Mouse (Mus musculus) ovary, postnatal 36 days (tissue): ENCODE data around the gene Kctd12b.
A peak's percentile ranks its signal among the peaks of the same experiment; 100 is the strongest.
"Not testable (repeated sequence)": the region's sequence is repeated elsewhere in the genome, so short reads cannot be mapped to it uniquely, and the experiment has no call there.

Source experiments
- DNase-seq: peaks from one replicate; pipeline ENCODE4 v3.0.0; 2022; ENCODE audit warnings: low spot score, mixed read lengths

Kctd12b gene

GRCm38 (mm10) chrX:153695782-153696395 lies at the start of gene Kctd12b:
TSS of gene Kctd12b (minus strand) at chrX:153696391.
- peak; percentile 8 for DNase-seq

DNA sequence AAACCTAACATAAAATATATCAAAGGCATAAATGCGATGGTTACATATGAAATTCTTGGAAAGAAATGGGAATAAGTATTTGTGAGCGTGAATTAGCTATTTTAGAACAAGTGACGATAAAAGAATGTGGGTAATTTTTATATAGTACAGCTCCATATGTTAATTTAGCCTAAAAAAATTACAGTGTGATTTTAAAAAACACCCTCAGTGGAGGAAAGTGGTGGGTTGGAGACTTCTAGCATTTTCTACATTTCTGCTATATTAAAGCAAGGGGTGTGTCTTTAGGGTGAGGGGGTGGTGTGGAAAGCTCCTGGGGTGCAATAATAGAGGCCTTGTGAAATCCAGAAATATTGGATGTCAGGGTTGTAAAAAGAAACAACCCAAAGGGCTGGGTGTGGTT lies 46.3 kb upstream of the Kctd12b start:
- DNase-seq: no peak

DNA sequence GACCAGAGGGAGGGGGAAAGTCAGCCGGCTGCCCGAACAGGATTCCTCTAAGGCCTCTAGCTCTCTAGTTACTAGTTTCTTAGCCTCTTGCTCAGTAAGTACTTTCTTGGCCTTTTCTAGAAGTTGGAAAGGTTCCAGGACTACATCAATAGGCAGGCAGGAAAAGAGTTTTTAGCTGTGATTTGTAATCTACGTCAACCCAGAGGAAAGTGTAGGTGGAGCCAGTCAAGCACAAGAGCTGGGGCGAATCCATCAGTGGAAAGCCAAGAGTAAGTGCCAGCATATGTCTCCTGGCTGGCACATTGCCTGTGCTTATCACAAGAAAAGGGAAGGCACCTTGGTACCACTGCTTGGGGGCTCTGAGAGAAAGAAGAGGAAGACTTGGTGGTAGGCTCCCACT lies 39.5 kb upstream of the Kctd12b start:
- DNase-seq: no peak

DNA sequence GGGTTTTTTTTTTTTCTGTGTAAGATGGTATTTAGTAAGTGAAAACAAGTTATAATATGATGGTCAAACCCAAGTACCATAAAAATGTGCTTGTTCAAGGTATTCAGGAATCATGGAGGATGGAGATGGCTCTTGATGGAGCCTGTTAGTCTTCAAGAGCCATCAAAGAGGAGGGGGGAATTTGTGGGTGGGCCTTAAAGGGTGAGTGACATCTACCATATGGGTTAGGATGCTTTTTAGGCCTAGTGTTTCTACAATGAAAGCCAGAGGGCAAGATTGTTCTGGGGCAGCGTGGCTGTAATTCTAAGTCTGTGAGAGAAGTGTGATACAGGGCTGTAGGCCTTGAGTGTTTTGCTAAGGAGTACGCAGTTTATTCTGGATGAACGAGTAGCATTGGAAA lies 28.2 kb upstream of the Kctd12b start:
- DNase-seq: no peak

- peak; percentile 47 for DNase-seq
Observed at GRCm38 (mm10) chrX:153723110-153723916, 27.1 kb upstream of the Kctd12b start, which contains the start of gene Nbdy. TSS of gene Nbdy (plus strand) at chrX:153723590.

GRCm38 (mm10) chrX:153719602-153720001 lies 23.4 kb upstream of the Kctd12b start:
- DNase-seq: no peak

DNA sequence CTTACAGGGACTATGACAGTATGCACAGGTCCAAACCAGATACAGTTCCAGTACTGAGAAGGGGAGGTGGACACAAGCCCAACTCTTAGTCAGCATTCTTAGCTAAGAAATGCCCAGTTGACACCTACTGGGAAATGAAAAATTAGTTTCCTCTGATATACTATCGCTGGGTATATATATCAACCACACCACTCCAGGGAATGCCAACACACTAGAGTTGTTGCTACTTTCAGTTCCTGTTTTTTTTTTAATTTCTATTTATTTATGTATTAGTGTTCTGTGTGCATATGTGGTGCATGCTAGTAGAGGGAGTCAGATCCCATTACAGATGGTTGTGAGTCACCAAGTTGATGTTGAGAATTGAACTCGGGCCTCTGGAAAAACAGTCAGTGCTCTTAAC lies 20.5 kb upstream of the Kctd12b start:
- no peak for DNase-seq

DNA sequence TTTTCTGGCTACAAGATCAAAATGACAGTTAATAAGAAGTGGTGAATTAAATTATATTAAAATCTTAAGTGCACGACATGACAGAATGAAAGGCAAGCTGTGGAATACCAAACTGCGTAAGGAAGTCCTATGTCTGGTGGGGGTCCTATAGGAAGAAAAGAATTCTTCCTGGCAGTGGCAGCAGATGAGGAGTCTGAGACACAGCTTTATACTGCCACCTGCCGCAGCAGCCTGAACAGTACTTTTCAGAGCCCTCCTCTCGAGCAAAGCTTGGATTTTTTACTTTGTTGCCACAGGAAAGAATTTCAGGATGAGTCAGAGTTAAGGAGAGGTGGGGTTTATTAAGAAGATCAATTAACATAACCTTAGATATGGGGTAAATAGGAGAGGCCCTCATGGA lies 11.5 kb upstream of the Kctd12b start:
- DNase-seq: no peak

DNA sequence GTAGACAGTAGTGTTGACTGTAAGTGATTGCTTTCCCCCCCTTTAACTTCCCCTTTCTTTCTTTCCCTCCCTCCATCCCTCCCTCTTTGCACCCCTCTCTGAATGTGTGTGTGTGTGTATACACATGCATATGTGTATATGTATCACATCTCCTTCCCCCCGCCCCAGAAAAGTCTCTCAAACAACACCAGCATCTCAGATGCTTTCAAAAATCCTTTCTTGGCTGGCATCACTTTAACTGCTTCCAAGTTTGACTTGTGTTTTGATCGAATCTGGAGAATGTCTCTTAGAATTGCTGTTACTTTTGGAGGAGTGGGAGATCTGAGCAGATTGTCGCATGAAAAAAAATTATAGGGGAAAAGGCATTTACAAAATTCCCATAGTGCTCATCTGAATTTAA lies 4.3 kb upstream of the Kctd12b start:
- DNase-seq: no peak

DNA sequence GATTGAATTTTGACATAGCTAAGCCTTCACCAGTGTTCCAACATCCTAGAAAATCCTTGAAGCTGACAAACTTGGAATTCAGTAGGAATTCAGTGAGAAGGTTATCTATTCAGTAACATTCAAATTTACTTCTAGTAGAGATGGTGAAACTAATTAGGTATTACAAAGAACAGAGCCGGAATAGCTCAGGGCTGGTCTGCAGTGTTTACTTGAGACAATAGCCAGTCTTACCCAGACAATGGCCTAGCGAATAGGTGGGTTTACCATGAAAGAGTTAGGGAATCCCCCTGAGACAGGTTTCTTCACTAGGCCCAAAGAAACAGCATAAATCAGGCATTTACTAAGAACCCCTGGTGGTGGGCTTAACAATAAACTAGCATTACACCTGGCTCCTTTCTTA lies 28.0 kb downstream of the Kctd12b start:
- not testable (repeated sequence) for DNase-seq

DNA sequence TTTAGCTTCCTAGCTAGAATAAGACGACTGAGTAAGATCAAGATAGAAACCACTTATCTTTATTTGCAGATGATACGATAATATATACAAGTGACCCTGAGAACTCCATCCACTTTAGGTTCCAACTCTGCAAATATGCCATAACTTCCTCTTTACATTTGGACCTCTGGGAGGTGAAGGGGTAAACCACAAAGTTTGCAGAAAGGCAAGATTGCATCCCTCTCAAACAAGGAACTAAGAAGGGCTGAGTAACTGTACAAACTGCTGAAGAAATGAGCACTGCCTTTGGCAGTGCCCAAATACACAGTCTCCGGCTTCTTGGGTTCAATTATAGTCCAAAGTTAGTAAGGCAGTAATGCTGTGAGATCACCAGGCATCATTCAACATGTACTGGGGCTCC lies 31.3 kb downstream of the Kctd12b start:
- DNase-seq: no peak

GRCm38 (mm10) chrX:153656949-153657348 lies 39.2 kb downstream of the Kctd12b start:
- no peak for DNase-seq

DNA sequence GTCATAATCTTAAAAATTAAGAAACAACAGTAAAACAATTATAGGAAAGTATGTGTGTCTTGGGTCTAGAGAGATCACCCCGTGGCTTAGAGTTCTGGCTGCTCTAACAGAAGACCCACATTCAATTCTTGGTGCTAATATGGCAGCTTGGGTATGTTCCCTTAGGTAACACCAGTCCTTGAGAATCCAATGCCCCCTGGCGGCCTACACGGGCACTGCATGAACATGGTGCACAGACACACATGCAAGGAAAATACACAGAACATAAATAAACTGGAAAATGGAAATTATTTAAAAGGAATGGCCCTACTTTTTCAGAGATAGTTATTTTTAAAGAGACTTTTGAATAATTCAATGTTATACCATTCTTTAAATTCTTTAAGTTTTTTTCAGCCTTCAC lies 55.6 kb downstream of the Kctd12b start:
- no peak for DNase-seq

DNA sequence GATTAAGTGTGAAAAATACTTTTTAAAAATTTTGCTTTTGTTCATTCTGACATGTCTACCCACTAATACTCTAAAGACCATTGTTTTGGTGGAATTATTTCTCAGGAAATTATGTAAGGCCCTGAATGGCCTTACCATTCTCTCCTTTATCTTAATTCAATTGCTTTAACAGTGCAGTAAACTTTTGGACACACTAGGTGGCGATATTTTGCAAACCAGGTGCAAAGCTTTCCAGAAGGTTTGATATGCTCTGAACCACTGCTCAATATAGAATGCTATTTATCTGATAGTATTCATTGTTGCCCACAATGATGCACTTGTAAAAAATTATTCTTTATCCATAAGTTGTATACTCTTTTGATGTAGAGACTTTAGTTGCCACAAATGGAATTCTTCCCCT lies 59.9 kb downstream of the Kctd12b start:
- no peak for DNase-seq
